Mouse (Mus musculus): Measurements from ENCODE around the gene Otogl. TPM values are rescaled to one million over a fixed set of nuclear protein-coding genes. Genes with fewer than 3 reads are reported as not detected.

The Otogl gene
- polyA plus RNA-seq, 1 experiment from 2014 or later = 0.18 TPM

GRCm38 (mm10) chr10:107941188-107941900, 29.4 kb upstream of the Otogl start:
- WGBS = 73% methylated on average over 4 of the region's 4 CpGs
- Histone ChIP-seq H3K4me3 (replicated peaks; ENCODE audit: low read length) (no peak overlapping the region), H3K4me1 (ENCODE audit: control insufficient read depth, insufficient read depth, low read length) (no peaks in the 10 kb centered on the region), H3K4me2 (ENCODE audit: low read depth, low read length) (no peak overlapping the region), H3K36me3 (ENCODE audit: control insufficient read depth, insufficient read depth, low read length) (no peaks in the 10 kb centered on the region), H3K9me3 (replicated peaks; ENCODE audit: control insufficient read depth, low read length) (no peaks in the 10 kb centered on the region), H3K9ac (ENCODE audit: low read length) (no peak overlapping the region), H3K27me3 (ENCODE audit: control insufficient read depth, insufficient read depth, low read length) (no peaks in the 10 kb centered on the region), H3K27ac (ENCODE audit: low read length) (no peak overlapping the region)
- ATAC-seq (ENCODE audit: insufficient read depth, low FRiP score) = no peak

- no peak overlapping the region for H3K27ac ChIP-seq (ENCODE audit: low read length)
- no peaks in the 10 kb centered on the region for H3K36me3 ChIP-seq (ENCODE audit: control insufficient read depth, insufficient read depth, low read length)
- H3K4me2 ChIP-seq (ENCODE audit: low read depth, low read length) = no peak overlapping the region
- H3K9ac ChIP-seq (ENCODE audit: low read length) = no peak overlapping the region
- H3K27me3 ChIP-seq (ENCODE audit: control insufficient read depth, insufficient read depth, low read length) = no peaks in the 10 kb centered on the region
- ATAC-seq (ENCODE audit: insufficient read depth, low FRiP score) = no peak
- 64% methylated on average over 6 of the region's 6 CpGs for WGBS
- H3K9me3 ChIP-seq (replicated peaks; ENCODE audit: control insufficient read depth, low read length) = no peaks in the 10 kb centered on the region
- no peak overlapping the region for H3K4me3 ChIP-seq (replicated peaks; ENCODE audit: low read length)
- H3K4me1 ChIP-seq (ENCODE audit: control insufficient read depth, insufficient read depth, low read length) = no peaks in the 10 kb centered on the region
Measured at GRCm38 (mm10) chr10:107940302-107940701, 28.4 kb upstream of the Otogl start.

- Histone ChIP-seq H3K9me3 (replicated peaks; ENCODE audit: control insufficient read depth, low read length) (no peaks in the 10 kb centered on the region), H3K27ac (ENCODE audit: low read length) (no peak overlapping the region), H3K9ac (ENCODE audit: low read length) (no peak overlapping the region), H3K4me1 (ENCODE audit: control insufficient read depth, insufficient read depth, low read length) (no peaks in the 10 kb centered on the region), H3K36me3 (ENCODE audit: control insufficient read depth, insufficient read depth, low read length) (no peaks in the 10 kb centered on the region), H3K4me2 (ENCODE audit: low read depth, low read length) (no peak overlapping the region), H3K27me3 (ENCODE audit: control insufficient read depth, insufficient read depth, low read length) (no peaks in the 10 kb centered on the region), H3K4me3 (replicated peaks; ENCODE audit: low read length) (no peak overlapping the region)
- 81% methylated on average over 6 of the region's 6 CpGs for WGBS
- ATAC-seq (ENCODE audit: insufficient read depth, low FRiP score) = no peak
Measured at GRCm38 (mm10) chr10:107939821-107940220, 27.9 kb upstream of the Otogl start.

- Histone ChIP-seq H3K4me1 (ENCODE audit: control insufficient read depth, insufficient read depth, low read length) (peaks cover 13% of the 10 kb centered on the region; the same call in 1 of the 2 replicates), H3K4me3 (replicated peaks; ENCODE audit: low read length) (no peak overlapping the region)
- no peak for ATAC-seq (ENCODE audit: insufficient read depth, low FRiP score)
Measured at GRCm38 (mm10) chr10:107934055-107934454, 22.1 kb upstream of the Otogl start.

GRCm38 (mm10) chr10:107933527-107933926, 21.6 kb upstream of the Otogl start:
- 81% methylated on average over 1 of the region's 1 CpGs for WGBS
- Histone ChIP-seq H3K9me3 (replicated peaks; ENCODE audit: control insufficient read depth, low read length) (no peaks in the 10 kb centered on the region), H3K36me3 (ENCODE audit: control insufficient read depth, insufficient read depth, low read length) (no peaks in the 10 kb centered on the region), H3K4me2 (ENCODE audit: low read depth, low read length) (no peak overlapping the region), H3K9ac (ENCODE audit: low read length) (no peak overlapping the region), H3K27me3 (ENCODE audit: control insufficient read depth, insufficient read depth, low read length) (no peaks in the 10 kb centered on the region), H3K4me1 (ENCODE audit: control insufficient read depth, insufficient read depth, low read length) (peaks cover 13% of the 10 kb centered on the region; the same call in 1 of the 2 replicates), H3K27ac (ENCODE audit: low read length) (no peak overlapping the region), H3K4me3 (replicated peaks; ENCODE audit: low read length) (no peak overlapping the region)
- ATAC-seq (ENCODE audit: insufficient read depth, low FRiP score) = no peak

More at GRCm38 (mm10) chr10:107934055-107934454, 22.1 kb upstream of the Otogl start:
- H3K4me2 ChIP-seq (ENCODE audit: low read depth, low read length) = no peak overlapping the region
- no peaks in the 10 kb centered on the region for H3K36me3 ChIP-seq (ENCODE audit: control insufficient read depth, insufficient read depth, low read length)
- H3K9ac ChIP-seq (ENCODE audit: low read length) = no peak overlapping the region
- no peak overlapping the region for H3K27ac ChIP-seq (ENCODE audit: low read length)
- 83% methylated on average over 3 of the region's 3 CpGs for WGBS
- no peaks in the 10 kb centered on the region for H3K9me3 ChIP-seq (replicated peaks; ENCODE audit: control insufficient read depth, low read length)
- no peaks in the 10 kb centered on the region for H3K27me3 ChIP-seq (ENCODE audit: control insufficient read depth, insufficient read depth, low read length)

GRCm38 (mm10) chr10:107931833-107932828, 20.2 kb upstream of the Otogl start:
- H3K9ac ChIP-seq (ENCODE audit: low read length) = no peak overlapping the region
- H3K4me1 ChIP-seq (ENCODE audit: control insufficient read depth, insufficient read depth, low read length) = peaks cover 13% of the 10 kb centered on the region; the same call in 1 of the 2 replicates
- 14% methylated on average over 9 of the region's 10 CpGs for WGBS
- no peaks in the 10 kb centered on the region for H3K9me3 ChIP-seq (replicated peaks; ENCODE audit: control insufficient read depth, low read length)
- peak overlapping the region; percentile 83 for H3K27ac ChIP-seq (ENCODE audit: low read length)
- H3K4me2 ChIP-seq (ENCODE audit: low read depth, low read length) = no peak overlapping the region
- no peaks in the 10 kb centered on the region for H3K27me3 ChIP-seq (ENCODE audit: control insufficient read depth, insufficient read depth, low read length)
- no peaks in the 10 kb centered on the region for H3K36me3 ChIP-seq (ENCODE audit: control insufficient read depth, insufficient read depth, low read length)
- H3K4me3 ChIP-seq (replicated peaks; ENCODE audit: low read length) = no peak overlapping the region
- ATAC-seq (ENCODE audit: insufficient read depth, low FRiP score) = peak; percentile 84; the same call in 1 of the 2 replicates

GRCm38 (mm10) chr10:107930471-107931021, 18.6 kb upstream of the Otogl start:
- H3K4me1 ChIP-seq (ENCODE audit: control insufficient read depth, insufficient read depth, low read length) = peaks cover 13% of the 10 kb centered on the region; the same call in 1 of the 2 replicates
- H3K9ac ChIP-seq (ENCODE audit: low read length) = no peak overlapping the region
- H3K36me3 ChIP-seq (ENCODE audit: control insufficient read depth, insufficient read depth, low read length) = no peaks in the 10 kb centered on the region
- peak; percentile 30; the same call in 1 of the 2 replicates for ATAC-seq (ENCODE audit: insufficient read depth, low FRiP score)
- 42% methylated on average over 7 of the region's 7 CpGs for WGBS
- no peaks in the 10 kb centered on the region for H3K27me3 ChIP-seq (ENCODE audit: control insufficient read depth, insufficient read depth, low read length)
- no peak overlapping the region for H3K4me2 ChIP-seq (ENCODE audit: low read depth, low read length)
- H3K4me3 ChIP-seq (replicated peaks; ENCODE audit: low read length) = no peak overlapping the region
- no peak overlapping the region for H3K27ac ChIP-seq (ENCODE audit: low read length)
- H3K9me3 ChIP-seq (replicated peaks; ENCODE audit: control insufficient read depth, low read length) = no peaks in the 10 kb centered on the region

- no peaks in the 10 kb centered on the region for H3K36me3 ChIP-seq (ENCODE audit: control insufficient read depth, insufficient read depth, low read length)
- H3K27ac ChIP-seq (ENCODE audit: low read length) = no peak overlapping the region
- ATAC-seq (ENCODE audit: insufficient read depth, low FRiP score) = no peak
- no peak overlapping the region for H3K4me2 ChIP-seq (ENCODE audit: low read depth, low read length)
- H3K27me3 ChIP-seq (ENCODE audit: control insufficient read depth, insufficient read depth, low read length) = no peaks in the 10 kb centered on the region
- H3K9ac ChIP-seq (ENCODE audit: low read length) = no peak overlapping the region
- no peak overlapping the region for H3K4me3 ChIP-seq (replicated peaks; ENCODE audit: low read length)
- H3K9me3 ChIP-seq (replicated peaks; ENCODE audit: control insufficient read depth, low read length) = no peaks in the 10 kb centered on the region
- H3K4me1 ChIP-seq (ENCODE audit: control insufficient read depth, insufficient read depth, low read length) = peaks cover 6% of the 10 kb centered on the region; the same call in 1 of the 2 replicates
Measured at GRCm38 (mm10) chr10:107925306-107925705, 13.4 kb upstream of the Otogl start.
